Mouse (Mus musculus) heart, embryonic 16.5 days (tissue): ENCODE measurements around the gene Zc3h7b. TPM values are rescaled to one million over a fixed set of nuclear protein-coding genes. Genes with fewer than 3 reads are reported as not detected.
A peak's percentile ranks its signal among the peaks of the same experiment; 100 is the strongest.

Experiments used
- ATAC-seq: fragments of 200-750 bp; cut with Nextera tagmentation; replicated peaks from 2 replicates; pipeline ENCODE4 v1.8.0; 2017; ENCODE audit warnings: moderate number of reproducible peaks; ENCODE audit not compliant: insufficient read depth, low FRiP score; ENCODE audit errors: extremely low read depth
- H3K27ac ChIP-seq: fragments of 300-500 bp; sonication (generic); 2 replicates; pipeline ENCODE4 v1.5.1; 2014; ENCODE audit warnings: mild to moderate bottlenecking, low read length, control low read depth, moderate library complexity
- H3K27me3 ChIP-seq: fragments of 300-500 bp; sonication (generic); 2 replicates; pipeline ENCODE4 v1.6.1; 2014; ENCODE audit warnings: low read length, mixed read lengths; ENCODE audit not compliant: control insufficient read depth, insufficient read depth
- H3K36me3 ChIP-seq: fragments of 300-500 bp; sonication (generic); 2 replicates; pipeline ENCODE4 v1.6.1; 2014; ENCODE audit not compliant: control insufficient read depth, insufficient read depth
- H3K4me1 ChIP-seq: fragments of 300-500 bp; sonication (generic); 2 replicates; pipeline ENCODE4 v1.6.1; 2014; ENCODE audit warnings: low read length, mixed read lengths; ENCODE audit not compliant: control insufficient read depth, insufficient read depth
- H3K4me2 ChIP-seq: fragments of 300-500 bp; sonication (generic); 2 replicates; pipeline ENCODE4 v1.6.1; 2014; ENCODE audit warnings: low read depth, mild to moderate bottlenecking, control low read depth, low read length
- H3K4me3 ChIP-seq: fragments of 300-500 bp; sonication (generic); 2 replicates; pipeline ENCODE4 v1.5.1; 2014; ENCODE audit warnings: mild to moderate bottlenecking, control low read depth, low read length
- H3K9ac ChIP-seq: fragments of 300-500 bp; sonication (generic); 2 replicates; pipeline ENCODE4 v1.6.1; 2014; ENCODE audit warnings: low read length, control low read depth
- H3K9me3 ChIP-seq: fragments of 300-500 bp; sonication (generic); replicated peaks from 2 replicates; pipeline ENCODE4 v1.6.1; 2016; ENCODE audit warnings: low read length; ENCODE audit not compliant: control insufficient read depth
- WGBS: fragments of 180-500 bp; shearing (Covaris S2); extraction: QIAGEN DNeasy Blood & Tissue Kit; methylation state at CpG from one replicate; pipeline ENCODE4 v1.1.7; 2014; 5-methylcytosine and 5-hydroxymethylcytosine counted together
- polyA plus RNA-seq: library from polyadenylated mRNA; unstranded; fragments of >200 nt; fragmentation: Nextera tagmentation; extraction: Ambion mirVana; gene quantifications from 2 replicates; pipeline ENCODE4 v1.2.1, GENCODE M21; 2015

Gene Zc3h7b
- polyA plus RNA-seq, 1 experiment from 2014 or later, result 19.2 TPM

DNA sequence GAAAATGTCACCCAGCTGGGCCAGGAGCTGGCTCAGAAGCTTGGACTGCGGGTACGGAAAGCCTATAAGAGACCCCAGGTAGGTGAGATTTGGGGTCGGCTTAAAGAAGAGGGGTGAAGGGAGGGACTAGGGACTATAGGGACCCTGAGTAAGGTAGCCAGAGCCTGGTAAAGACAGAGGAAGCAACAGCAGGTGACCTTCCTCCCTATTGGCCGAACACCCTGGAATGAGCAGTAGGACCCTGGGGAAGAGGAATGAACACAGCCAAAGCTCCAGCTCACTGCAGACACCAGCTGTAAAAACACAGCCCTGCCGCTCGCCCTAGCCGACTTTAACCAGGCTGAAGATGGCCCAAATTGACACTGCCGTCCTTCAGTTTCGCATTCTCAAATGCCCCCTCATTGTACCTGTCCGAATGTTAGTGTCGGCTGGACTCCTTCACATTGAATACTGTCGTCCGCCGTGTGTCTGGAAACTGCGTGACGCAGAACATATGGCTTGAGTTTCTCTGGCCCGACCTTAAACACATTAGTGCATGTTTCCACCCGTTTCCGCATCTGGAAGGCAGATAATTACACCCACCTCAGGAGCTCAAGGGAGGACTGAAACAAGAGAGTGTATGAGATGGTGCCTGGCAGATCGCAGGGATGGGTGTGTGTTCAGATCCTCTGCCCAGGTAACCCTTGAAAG, 27.7 kb downstream of the Zc3h7b start:
- Histone ChIP-seq H3K4me2 (no peak overlapping the region), H3K9me3 (no peaks in the 10 kb centered on the region), H3K27me3 (no peaks in the 10 kb centered on the region), H3K4me1 (no peaks in the 10 kb centered on the region), H3K36me3 (peaks cover 26% of the 10 kb centered on the region), H3K9ac (no peak overlapping the region), H3K27ac (no peak overlapping the region), H3K4me3 (no peak overlapping the region)
- no peak for ATAC-seq
- 80% methylated on average over 20 of the region's 20 CpGs for WGBS

DNA sequence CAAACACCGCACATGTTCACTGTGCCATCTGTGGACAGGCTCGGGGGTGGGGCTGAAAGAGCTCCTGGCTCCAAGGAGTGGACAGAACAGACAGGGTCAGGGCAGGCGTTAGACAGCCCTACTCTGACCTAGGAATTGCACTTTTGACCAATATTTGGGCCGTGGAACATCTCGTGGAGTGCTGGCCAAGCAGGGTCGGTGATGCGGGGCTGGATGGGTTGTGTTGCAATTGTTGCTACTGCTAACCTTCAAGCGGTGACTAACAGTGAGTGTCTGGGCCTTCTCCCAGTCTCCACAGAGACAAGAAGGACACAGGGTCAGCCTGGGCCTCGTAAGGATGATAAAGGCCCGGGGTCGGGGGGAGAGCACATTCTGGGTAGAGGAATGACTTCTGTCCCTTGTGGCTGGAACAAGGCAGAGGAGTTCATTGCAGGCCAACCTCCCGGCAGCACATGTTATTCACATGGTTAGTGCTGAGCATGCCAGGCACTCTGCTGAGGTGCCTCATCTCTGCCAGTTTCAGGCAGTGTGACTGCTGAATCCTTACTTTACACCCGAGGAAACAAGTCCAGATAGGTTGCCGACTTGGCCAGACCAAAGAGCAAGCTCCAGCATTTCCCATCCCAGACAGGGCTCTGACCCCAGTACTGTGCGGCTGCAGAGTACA, 29.8 kb downstream of the Zc3h7b start:
- H3K9me3 ChIP-seq, result no peaks in the 10 kb centered on the region
- 71% methylated on average over 15 of the region's 15 CpGs for WGBS

DNA sequence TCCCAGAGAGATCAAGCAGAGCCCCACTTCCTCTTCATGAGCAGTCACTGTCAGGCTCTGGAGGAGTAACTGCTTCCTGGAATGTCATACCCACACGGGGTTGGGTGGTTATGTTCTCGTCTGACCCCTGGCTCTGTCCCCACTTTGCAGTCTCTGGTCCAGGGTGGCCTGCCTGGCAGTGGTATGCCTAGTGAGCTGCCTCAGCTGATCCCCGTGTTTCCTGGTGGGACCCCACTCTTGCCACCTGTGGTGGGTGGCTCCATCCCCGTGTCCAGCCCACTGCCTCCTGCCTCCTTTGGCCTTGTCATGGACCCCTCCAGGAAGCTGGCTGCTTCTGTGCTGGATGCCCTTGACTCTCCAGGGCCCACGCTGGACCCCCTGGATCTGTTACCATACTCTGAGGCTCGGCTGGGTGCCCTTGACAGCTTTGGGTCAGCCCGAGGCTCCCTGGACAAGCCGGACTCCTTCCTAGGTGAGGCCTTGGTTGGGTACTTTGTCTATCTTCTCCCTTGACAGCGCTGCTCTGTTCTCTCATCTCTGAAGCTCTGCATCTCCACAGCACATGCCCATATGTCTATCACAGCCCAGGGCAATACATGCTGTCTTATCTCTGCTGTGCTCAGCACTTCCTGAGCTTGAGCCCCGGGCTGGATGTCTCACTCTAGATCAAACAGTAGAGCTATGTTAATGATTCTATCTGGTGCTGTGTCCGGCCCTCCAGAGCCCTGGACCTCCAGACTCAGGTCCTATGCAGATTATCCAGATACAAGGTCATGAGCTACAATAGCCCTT, 32.0 kb downstream of the Zc3h7b start:
- H3K9me3 ChIP-seq, result no peaks in the 10 kb centered on the region
- no peak overlapping the region for H3K27ac ChIP-seq
- no peak overlapping the region for H3K4me3 ChIP-seq
- WGBS, result 72% methylated on average over 11 of the region's 11 CpGs
- H3K36me3 ChIP-seq, result peaks cover 46% of the 10 kb centered on the region
- no peak overlapping the region for H3K9ac ChIP-seq
- no peaks in the 10 kb centered on the region for H3K27me3 ChIP-seq
- H3K4me2 ChIP-seq, result no peak overlapping the region
- H3K4me1 ChIP-seq, result no peaks in the 10 kb centered on the region
- no peak for ATAC-seq

More for the DNA sequence above, 29.8 kb downstream of the Zc3h7b start:
- Histone ChIP-seq H3K36me3 (peaks cover 40% of the 10 kb centered on the region), H3K27me3 (no peaks in the 10 kb centered on the region), H3K9ac (no peak overlapping the region), H3K4me2 (no peak overlapping the region), H3K4me3 (no peak overlapping the region), H3K27ac (no peak overlapping the region), H3K4me1 (no peaks in the 10 kb centered on the region)
- ATAC-seq, result no peak

DNA sequence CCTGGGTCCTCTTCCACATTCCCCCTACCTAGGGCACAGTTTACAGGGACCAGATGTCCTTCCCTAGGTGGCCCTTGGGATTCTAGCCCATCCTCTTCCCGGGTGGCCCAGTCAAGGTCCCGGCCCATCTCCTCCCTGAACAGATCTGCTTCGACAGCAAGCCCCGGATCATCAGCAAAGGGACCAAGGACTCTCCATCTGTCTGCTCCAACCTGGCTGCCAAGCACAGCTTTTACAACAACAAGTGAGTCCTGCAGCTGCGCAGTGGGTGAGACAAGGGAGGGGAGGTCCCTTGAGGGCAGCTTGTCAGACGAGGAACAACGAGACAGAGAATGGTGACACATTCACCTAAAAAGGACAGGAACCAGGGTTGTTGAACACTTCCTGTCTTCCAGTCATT, 37.0 kb downstream of the Zc3h7b start:
- Histone ChIP-seq H3K4me2 (no peak overlapping the region), H3K9me3 (no peaks in the 10 kb centered on the region), H3K27me3 (no peaks in the 10 kb centered on the region), H3K4me1 (no peaks in the 10 kb centered on the region), H3K36me3 (peaks cover 53% of the 10 kb centered on the region), H3K4me3 (no peak overlapping the region), H3K27ac (no peak overlapping the region), H3K9ac (no peak overlapping the region)
- no peak for ATAC-seq
- 79% methylated on average over 7 of the region's 7 CpGs for WGBS

DNA sequence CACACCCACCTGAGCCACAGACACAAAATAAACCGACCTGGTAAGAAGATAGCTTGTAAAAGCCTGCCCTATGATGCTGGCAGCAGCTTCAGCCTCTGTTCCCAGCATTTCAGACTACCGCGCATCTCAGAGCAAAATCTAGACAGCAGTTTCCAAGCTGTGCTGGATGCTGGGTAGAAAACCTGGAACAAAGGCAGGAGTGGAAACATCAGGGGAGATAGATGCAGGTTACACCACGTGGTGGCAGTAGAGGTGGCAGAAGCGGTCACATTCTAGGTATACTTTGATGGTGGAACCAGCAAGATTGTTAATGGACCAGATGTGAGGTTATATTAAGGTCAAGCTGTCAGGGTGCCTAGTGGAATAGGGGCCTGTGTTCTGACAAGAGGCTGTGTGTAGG, 39.9 kb downstream of the Zc3h7b start:
- no peaks in the 10 kb centered on the region for H3K27me3 ChIP-seq
- peaks cover 36% of the 10 kb centered on the region for H3K36me3 ChIP-seq
- no peak overlapping the region for H3K4me2 ChIP-seq
- no peaks in the 10 kb centered on the region for H3K4me1 ChIP-seq
- H3K27ac ChIP-seq, result no peak overlapping the region
- ATAC-seq, result no peak
- no peaks in the 10 kb centered on the region for H3K9me3 ChIP-seq
- WGBS, result 63% methylated on average over 5 of the region's 5 CpGs
- no peak overlapping the region for H3K9ac ChIP-seq
- H3K4me3 ChIP-seq, result no peak overlapping the region

DNA sequence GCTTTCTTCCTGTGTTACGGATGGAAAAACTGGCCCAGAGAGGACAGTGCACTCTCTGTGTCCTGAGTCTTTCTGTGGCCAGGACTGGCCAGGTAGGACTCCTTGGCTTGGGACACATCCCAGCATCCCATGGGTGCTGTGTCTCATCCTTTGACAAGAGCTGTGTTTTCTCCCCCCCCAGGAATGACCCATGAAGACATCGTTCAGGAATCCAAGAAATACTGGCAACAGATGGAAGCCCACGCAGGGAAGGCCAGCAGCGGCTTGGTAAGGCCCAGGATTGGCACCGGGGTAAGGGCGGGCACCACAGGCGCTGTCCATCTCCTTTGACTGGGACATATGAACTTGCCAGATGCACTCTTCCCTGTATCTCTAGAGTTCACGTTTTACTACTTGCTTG, 40.8 kb downstream of the Zc3h7b start:
- Histone ChIP-seq H3K4me3 (no peak overlapping the region), H3K27me3 (no peaks in the 10 kb centered on the region), H3K27ac (no peak overlapping the region), H3K9me3 (no peaks in the 10 kb centered on the region), H3K4me1 (no peaks in the 10 kb centered on the region), H3K4me2 (no peak overlapping the region), H3K36me3 (peaks cover 27% of the 10 kb centered on the region), H3K9ac (no peak overlapping the region)
- no peak for ATAC-seq
- WGBS, result 93% methylated on average over 8 of the region's 8 CpGs

DNA sequence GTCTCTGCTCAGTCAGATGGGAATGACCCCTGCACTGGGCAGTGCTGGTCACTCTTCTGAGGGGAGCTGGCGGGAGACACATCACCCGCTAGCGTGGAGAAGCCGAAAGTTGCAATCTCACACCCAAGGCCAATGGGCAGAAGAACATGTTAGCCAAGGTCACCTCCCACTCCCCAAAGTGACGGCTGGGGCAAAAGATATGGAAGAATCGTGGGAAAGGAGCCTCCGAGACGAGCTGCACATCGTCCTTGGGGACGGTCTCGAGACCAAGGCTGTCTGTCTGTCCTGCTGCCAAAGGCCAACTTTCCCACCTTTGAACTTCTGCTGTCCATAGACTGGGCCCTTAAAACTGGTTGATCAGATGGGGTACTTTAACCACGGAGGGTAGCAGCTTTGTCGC, 42.7 kb downstream of the Zc3h7b start:
- ATAC-seq, result no peak

DNA sequence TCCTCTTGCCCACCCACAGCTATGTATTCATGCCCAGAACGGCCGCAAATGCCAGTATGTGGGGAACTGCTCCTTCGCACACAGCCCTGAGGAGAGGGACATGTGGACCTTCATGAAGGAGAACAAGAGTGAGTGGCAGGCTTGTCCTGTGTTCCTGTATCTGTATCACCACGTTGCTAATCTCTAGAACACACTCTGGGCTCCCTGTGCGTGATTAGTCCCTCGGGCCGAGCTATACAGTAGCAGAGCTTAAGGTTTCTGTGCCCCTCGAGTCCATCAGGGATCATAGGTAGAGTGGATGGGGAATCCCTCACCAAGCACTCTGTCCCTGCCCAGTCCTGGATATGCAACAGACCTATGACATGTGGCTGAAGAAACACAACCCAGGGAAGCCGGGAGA, 47.6 kb downstream of the Zc3h7b start:
- Histone ChIP-seq H3K36me3 (peaks cover 16% of the 10 kb centered on the region; the same call in 1 of the 2 replicates), H3K4me2 (no peak overlapping the region), H3K4me1 (no peaks in the 10 kb centered on the region), H3K9ac (no peak overlapping the region), H3K4me3 (no peak overlapping the region), H3K9me3 (no peaks in the 10 kb centered on the region), H3K27me3 (no peaks in the 10 kb centered on the region), H3K27ac (no peak overlapping the region)
- 86% methylated on average over 9 of the region's 9 CpGs for WGBS
- no peak for ATAC-seq

More for the DNA sequence above, 42.7 kb downstream of the Zc3h7b start:
- H3K9me3 ChIP-seq, result no peaks in the 10 kb centered on the region
- H3K36me3 ChIP-seq, result peaks cover 30% of the 10 kb centered on the region
- H3K27ac ChIP-seq, result no peak overlapping the region
- no peak overlapping the region for H3K4me2 ChIP-seq
- no peaks in the 10 kb centered on the region for H3K4me1 ChIP-seq
- no peak overlapping the region for H3K4me3 ChIP-seq
- 90% methylated on average over 13 of the region's 13 CpGs for WGBS
- H3K27me3 ChIP-seq, result no peaks in the 10 kb centered on the region
- no peak overlapping the region for H3K9ac ChIP-seq

DNA sequence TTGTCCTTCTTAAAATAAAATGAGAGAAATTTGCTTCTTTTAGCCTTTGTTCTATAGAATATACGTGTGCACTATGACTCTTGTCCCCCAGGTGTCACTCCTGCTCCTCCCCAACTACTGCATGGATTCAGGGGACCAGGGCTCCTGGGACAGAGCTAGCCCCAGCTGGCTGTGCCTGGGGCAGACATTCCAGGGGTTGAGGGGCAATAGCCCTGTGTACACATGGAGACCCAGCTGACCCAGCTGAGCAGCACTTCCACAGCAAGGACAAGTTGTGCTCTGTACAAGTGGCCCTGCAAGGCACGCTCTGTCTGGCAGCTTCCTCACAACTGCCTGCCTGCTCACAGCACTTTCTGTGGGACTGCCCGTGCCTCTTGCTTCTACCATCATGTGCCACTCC, 51.4 kb downstream of the Zc3h7b start:
- H3K9ac ChIP-seq, result no peak overlapping the region
- ATAC-seq, result 0 out of 2 replicates have a peak, but pooled peaks have one; percentile 25
- WGBS, result 79% methylated on average over 3 of the region's 3 CpGs
- no peaks in the 10 kb centered on the region for H3K9me3 ChIP-seq
- H3K36me3 ChIP-seq, result peaks cover 16% of the 10 kb centered on the region; the same call in 1 of the 2 replicates
- H3K27ac ChIP-seq, result no peak overlapping the region
- no peak overlapping the region for H3K4me2 ChIP-seq
- no peaks in the 10 kb centered on the region for H3K27me3 ChIP-seq
- H3K4me1 ChIP-seq, result no peaks in the 10 kb centered on the region
- no peak overlapping the region for H3K4me3 ChIP-seq
